Mouse (Mus musculus): ENCODE measurements around the gene Ppara. TPM values are rescaled to one million over a fixed set of nuclear protein-coding genes. Genes with fewer than 3 reads are reported as not detected.

The Ppara gene
- 5.3 and 12.8 TPM in 2 replicates for polyA plus RNA-seq (2012; rRNA removed)

DNA sequence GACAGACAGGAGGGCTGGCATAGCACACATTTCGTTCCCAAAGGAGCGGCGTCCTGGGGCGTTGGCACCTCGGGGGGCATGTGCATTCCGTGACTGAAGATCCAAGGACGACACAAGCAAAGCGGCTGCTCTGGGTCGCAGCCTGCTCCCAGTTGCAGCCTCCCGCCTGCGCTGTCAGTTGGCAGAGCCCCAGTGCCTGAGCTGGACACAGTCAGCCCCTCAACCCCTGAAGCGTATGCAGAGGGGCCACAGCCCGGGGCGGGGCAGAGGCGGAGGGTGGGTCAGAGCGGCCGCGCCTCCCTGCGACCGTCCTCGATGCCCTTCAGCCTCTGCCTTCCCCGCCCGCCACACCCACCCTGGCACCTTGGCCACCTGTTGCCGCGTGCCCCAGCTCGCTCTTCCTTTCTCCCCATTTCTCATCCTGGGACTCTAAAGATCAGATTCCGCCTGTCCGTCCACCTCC, at the start of gene Ppara:
Gene Ppara, plus strand, starts transcription at position 413 of the 463 bp plus-strand sequence.
- DNase-seq (ENCODE audit: low read depth, low spot score), result no peak
- under 1% methylated on average over 28 of the region's 28 CpGs for WGBS

DNA sequence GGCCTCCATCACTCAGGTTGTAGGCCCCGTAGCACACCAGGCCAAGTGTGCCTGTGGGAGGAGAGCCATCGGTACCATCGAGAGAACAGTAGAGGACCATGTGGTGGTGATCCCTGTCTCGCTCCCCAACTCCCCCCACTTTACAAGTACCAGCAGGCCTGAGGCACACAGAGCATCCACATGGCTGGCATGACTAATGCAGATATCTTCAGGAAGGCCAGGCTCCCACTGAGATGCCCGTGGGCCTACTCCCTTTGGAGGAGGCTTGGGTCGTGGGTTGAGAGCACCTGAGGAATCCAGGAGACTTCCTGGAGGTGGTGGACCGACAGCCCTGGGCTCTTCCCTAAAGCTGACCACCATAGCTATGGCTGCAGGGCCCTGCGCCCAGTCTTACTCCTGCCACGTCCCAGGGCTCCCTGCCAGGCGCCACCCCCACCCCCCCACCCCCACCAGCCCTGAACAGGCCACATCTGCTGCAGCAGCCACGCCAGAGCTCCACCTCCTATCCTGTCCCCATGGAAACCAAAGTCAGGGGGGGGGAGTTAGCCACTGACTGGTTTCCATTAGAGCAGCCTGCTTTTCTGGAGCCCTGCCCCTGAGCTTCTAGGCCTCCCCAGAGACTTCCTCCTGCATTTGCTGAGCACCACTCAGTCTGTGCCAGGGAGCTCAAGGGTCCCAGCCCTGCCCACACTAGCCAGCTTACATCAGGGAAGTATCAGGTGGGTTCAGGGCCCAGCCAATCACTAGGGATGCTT, 48.0 kb upstream of the Ppara start:
- no peak for DNase-seq (ENCODE audit: low read depth, low spot score)
- 26% methylated on average over 11 of the region's 11 CpGs for WGBS

DNA sequence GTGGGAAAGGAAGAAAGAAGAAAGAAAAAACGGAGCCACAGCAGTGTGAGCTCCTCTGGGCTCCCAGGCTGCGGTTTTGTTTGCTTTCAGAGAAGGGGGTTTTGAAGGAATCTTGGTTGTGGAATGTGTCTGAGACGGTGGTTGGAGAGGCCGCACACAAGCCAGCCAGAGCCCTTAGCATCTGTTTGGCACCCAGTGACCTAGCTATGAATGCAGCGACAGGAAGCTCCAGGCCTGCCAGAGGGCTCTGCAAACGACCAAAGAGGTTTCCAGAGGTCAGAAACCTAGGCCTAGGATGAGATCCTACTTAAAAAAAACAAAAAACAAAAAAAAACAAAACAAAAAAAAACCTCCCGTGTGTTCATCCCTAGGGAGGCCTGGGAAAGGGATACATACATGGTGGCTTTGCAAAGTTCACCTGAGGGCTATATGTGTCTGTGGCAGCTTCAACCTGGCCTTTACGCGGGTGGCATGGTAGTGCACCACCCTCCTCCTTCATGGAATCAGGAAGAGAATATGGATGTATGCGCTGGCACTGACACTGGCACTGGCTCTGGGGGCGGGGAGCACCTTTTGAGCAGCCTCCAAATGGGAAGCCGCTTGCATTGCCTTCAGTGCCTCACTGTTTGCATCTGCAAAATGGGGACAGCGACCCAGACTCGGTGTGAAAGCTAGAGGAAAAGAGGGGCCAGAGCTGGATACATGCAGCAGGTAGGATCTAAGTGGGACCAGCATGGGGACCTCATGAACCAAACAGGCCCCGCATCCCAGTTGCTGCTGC, 47.0 kb upstream of the Ppara start:
- 54% methylated on average over 15 of the region's 15 CpGs for WGBS
- DNase-seq (ENCODE audit: low read depth, low spot score), result no peak

DNA sequence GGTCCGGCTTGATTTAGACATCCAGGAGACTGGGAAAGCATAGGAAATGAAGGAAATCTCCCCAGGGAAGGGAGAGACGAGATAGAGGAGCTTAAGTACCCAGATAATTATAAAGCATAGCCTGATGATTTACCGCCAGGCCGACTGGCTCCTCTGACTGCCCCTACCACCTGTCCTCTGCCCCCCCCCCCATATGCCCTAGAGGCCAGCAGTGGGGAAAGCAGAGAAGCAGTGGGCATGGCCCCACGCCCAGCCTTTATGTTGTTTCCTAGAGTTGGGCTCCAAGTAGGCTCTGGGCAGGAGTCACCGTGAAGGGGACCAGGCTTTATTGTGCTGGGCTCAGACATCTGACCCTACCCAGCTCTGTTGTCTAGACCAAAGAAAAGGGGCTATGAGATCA, 46.0 kb upstream of the Ppara start:
- DNase-seq (ENCODE audit: low read depth, low spot score), result no peak
- 39% methylated on average over 6 of the region's 6 CpGs for WGBS

DNA sequence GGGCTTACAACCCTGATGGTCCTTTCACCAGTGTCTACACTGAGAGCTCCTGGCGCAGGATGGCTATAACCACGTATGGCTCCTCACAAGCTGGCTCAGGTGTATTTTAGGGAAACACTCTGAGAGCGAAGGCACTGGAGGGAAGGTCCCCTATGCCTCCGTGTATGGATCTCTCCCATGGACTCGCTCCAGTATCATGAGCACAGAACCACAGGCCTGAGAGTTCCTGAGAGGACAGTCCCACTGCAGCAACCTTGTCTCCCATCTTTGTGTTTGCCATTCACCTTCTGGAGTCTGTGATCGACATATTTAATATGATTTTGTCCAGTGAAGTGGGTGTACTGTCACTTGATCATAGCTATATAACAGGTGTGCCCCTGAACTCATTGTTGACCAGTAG, 45.3 kb upstream of the Ppara start:
- WGBS, result 70% methylated on average over 6 of the region's 6 CpGs
- no peak for DNase-seq (ENCODE audit: low read depth, low spot score)

DNA sequence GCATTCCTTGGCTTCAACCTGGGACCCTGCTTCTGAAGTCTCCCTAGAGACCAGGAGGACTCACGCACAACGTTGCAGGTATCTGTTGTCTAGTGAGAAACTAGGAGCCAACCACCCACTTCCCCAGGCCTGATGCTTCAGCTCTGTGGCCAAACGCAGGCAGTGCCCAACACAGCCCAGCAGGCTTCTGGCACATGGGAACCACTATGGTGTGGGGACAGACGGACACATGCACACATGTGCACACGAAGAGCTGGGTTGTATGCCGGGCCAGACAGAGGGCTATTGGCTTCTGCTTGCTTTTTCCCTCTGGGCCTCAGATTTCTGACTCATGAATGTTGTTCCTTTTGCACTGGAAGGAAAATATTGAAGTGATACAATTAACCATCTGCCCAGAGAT, 44.7 kb upstream of the Ppara start:
- no peak for DNase-seq (ENCODE audit: low read depth, low spot score)
- WGBS, result 55% methylated on average over 6 of the region's 6 CpGs

DNA sequence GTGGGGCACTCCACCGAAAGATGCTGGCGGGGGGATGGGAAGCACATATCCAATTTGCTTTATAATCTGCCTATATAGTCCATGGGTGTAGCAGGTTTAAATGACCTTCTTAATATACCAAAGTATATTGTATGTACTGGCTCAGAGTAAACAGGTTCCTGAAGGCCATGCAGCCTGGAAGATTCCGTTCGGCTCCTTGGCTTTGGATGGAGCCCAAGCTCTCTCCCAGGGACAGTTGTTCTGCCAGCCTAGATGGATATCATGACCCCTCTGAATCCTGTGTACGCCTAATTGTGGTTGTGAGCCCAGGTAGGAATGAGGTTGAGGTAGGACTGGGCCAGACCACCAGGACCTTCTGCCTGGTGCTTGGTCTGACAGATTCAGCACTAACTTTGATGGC, 43.9 kb upstream of the Ppara start:
- 55% methylated on average over 5 of the region's 5 CpGs for WGBS
- DNase-seq (ENCODE audit: low read depth, low spot score), result no peak

DNA sequence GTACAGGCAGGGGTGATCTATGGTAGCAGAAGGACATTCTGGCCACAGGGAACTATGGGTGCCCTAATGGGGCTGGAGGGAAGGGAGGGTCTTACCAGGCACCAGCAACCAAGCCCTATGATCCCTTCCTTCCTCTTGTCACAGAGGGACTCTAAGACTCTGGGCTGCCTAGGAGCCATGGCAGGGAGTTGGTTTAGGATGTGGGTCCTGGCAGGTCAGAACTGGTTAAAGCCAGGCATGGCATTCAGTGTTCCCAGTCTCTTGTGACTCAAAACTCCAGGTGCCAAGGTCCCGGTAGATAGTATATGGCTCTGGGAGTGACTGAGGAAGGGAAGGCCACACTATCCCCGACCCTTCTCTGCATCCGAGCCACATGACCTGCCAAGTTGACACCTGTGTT, 41.7 kb upstream of the Ppara start:
- 63% methylated on average over 3 of the region's 3 CpGs for WGBS
- no peak for DNase-seq (ENCODE audit: low read depth, low spot score)

DNA sequence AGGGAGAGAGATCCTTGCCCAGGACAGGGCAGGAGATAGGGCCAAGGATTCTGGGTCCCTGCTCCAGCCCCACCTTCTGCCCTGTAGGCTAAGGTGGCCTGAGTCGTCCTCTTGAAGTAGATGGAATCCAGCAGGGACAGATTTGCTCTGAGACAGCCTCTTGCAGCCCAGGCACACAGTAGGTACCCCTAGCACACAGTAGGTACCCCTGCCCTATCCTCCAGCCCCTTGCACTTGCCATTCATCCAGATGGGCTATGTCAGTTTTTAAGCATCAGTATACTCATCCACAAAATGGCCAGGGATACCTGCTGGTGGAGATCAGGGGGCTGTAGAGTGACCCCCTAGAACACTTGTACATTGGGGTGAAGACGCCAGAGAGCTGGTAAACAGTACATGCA, 41.0 kb upstream of the Ppara start:
- 78% methylated on average over 2 of the region's 2 CpGs for WGBS
- no peak for DNase-seq (ENCODE audit: low read depth, low spot score)

DNA sequence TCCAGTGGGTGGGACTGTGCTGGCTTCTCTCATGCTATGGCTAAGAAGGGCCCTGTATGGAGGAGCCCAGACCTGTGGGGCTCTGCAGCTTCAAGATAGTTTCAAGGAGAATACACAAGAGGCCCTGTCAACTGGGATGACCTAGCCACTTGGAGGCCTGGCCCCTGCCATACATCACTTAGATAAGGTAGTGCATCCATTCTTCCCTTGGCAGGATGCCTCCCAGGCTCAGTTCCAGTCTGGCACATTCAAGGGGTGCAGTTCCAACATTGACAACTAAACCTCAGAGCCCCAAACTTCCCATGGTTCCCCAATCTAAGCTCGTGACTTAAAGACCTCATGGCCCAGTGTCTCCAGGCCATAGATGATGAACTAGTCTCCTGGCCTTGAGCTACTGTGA, 40.4 kb upstream of the Ppara start:
- no peak for DNase-seq (ENCODE audit: low read depth, low spot score)
- WGBS, result 88% methylated on average over 1 of the region's 1 CpGs

DNA sequence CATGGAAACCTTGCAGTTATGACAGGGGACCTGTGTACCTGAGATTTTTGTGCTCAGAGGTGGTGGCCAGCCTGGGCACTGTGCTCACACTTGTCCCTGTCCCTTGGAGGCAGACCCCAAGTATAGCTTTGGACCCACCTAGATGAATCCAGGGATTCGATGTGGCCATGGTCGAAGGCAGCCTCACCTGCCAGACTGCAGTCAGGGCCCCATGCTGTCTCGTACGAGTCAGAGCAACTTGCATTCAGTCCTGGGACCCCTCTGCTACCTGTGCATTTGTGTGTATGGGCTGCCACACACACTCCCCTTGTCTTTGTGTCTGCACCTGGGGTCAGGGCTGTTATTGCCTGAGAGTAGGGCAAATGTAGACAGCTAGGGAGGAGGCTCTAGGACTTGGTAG, 39.5 kb upstream of the Ppara start:
- DNase-seq (ENCODE audit: low read depth, low spot score), result no peak
- 92% methylated on average over 4 of the region's 4 CpGs for WGBS

DNA sequence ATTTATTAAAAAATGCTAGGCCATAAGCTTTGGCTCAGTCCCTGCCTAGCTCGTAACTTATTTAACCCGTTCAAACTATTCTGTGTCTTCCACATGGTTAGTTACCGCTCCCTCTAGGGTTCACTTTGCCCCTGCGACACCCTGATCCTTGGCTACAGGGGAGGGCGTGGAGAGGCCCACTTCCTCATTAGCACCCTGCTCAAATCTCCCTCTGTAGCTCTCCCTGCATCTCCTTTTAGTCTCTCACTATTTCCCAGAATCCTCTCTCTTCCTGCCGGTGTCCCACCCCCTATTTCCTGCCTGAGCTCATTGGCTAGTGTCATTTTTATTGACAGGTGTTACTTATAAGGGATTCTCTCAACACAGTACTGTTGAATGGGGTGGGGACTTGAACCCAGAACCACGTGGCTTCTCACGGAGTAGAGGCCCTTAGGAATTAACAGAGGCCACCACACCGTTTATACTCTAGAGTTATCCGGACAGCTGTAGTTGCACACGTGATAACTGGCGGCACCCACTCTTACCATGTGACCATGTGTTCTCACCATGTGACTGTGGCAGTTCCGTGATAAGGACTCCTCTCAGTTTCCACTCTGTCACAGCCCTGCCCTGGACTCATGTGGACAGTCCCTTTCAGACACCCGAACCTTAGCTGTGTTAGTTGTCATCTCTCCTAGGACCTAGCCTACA, 36.3 kb upstream of the Ppara start:
- no peak for DNase-seq (ENCODE audit: low read depth, low spot score)
- 42% methylated on average over 14 of the region's 14 CpGs for WGBS

DNA sequence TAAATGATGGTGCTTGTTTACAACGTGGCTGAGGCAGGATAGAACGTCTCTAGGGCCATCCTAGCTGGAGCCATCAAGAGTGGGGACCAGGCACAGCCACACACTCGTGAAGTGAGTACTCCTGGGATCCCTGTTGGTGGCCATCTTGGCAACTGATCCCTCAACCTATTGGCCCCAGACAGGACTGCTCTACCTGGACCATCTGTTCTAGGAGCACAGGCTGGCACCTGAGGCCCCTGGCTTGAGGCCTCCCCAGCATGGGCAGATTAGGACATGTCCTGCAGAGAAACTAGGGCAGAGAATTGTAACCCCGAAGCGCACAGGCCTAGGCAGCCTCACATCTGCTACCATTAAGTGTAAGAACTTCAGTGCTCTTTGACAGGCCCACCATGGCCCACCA, 35.3 kb upstream of the Ppara start:
- DNase-seq (ENCODE audit: low read depth, low spot score), result no peak
- 77% methylated on average over 5 of the region's 5 CpGs for WGBS

DNA sequence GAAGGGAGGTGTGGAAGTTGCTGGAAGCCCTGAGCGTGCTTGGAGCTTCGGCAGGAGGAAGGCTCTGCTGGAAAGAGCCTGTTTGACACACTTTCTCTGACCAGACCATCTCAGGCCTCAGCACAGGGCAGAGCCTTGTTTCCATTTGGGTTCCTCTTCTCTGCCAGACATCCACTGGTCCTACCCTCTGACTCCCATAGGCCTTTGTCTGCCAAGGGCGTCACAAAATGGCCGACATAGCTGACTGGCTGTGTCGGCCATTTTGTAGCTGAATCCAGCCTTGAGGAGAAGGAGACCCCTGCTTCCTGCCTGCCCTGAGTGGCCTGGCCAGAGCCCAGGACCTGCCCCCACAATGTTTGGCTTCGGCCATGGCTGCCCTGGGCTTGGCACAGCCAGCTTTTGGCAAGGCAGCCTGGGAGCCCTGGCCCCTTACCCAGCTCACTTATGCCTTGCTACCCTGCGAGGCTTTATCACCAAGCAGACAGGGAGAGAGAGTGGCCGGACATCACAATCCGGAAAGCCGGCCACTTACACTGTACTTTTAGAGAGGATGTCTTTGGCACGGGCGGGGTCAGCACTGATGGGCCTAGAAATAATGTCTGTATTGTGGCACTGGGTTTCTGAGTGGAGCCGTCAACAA, 34.8 kb upstream of the Ppara start:
- 70% methylated on average over 13 of the region's 13 CpGs for WGBS
- no peak for DNase-seq (ENCODE audit: low read depth, low spot score)

DNA sequence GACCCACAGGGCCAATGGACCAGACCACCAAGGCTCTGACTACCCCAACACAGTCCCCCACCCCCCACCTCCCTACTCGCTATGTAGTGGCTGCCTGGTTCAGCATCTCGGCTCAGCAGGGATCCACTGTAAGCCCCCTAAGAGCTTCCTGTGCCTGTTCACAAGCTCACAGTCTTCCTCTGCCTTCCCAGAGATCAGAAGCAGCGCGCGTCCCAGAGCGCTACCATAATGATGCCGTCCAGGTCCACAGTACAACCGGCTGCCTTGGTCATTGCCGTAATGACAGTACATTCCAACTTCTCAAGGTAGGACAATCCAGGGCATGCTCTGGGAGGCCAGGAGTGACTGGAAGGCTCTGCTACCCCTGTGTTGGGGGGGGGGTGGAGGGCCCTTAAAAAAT, 34.1 kb upstream of the Ppara start:
- WGBS, result 64% methylated on average over 9 of the region's 9 CpGs
- DNase-seq (ENCODE audit: low read depth, low spot score), result no peak

DNA sequence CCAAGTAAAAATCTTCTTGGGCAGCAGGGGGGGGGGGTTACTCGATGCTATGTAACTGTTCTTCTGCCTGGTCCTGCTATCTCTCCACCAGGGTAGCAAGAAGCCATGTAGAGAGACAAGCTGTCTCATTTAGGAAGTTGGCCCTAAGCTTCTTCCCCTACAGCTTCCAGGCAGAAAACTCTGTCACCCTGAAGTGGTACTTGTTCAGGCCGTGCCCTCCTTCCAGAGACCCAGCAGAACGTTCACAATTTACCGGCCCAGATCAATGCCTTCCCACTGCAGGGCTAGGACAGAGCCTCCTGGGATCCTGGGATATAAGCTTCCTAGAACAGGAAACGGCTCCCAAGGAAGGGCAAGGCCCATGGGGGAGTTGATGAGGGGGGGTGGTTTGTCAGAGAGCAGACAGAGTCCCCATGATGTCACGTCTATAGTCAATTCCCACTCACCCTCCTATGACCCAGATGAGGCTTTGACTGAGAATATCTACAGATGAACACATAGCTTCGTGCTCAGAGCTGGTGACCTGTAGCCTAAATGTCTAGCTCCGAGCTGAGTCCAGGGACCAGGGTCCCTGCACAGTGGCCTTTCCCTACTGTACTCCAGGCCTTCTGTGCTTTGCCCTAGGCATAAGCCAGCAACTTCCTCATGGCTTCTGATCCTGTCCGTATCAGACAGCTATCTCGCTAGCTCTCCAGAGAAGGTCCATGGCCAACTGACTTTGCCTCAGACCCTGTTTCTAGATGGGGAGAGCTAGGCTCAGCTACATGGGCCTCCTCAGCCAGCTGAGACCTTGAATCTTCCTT, 33.5 kb upstream of the Ppara start:
- DNase-seq (ENCODE audit: low read depth, low spot score), result no peak
- 45% methylated on average over 10 of the region's 10 CpGs for WGBS

DNA sequence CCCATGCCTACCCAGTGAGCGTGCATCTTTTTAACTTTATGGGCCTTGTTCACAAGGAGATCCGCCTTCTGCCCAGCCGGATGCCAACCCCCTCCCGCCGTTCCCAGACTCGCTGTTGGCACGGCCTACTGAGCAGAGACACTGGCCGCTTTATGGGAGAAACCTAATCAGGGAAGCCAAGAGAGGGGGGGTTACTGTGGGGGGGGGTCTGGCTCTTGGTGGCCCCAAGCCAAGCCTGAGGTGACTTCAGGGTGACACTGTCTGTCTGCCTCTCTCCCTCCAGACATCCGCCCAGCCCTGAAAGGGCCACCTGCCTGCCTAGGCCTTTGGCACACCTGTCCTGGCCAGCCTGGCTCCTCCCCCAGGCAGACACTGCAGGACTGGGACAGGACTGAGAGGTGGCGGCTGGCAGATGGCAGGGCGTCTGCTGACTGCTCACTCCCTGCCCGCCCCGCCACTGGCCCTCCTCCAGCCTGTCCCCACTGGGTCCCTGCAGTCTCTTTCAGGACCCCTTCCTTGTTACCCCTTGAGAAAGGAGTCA, 32.3 kb upstream of the Ppara start:
- 21% methylated on average over 13 of the region's 13 CpGs for WGBS

DNA sequence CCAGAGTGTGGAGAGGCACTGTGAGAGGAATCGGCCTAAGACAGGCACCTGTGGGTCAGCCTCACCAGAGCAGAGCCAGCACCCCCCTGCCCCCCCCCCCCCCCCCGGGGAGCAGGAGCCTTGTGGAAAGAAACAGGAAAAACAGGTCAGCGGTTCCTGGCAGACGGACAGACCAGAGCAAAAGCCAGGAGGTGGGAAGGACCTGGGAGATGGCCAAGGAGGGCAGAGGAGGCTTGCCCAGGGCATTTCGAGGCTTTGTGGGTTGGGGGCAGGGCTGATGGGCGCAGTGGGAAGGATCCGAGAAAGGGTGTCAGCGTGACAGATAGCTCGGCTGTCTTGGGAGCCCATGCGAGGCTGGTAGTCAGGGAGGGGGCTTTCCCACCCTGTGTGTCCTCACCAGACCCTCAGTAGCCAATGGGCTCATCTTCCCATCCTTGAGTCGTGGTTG, 31.6 kb upstream of the Ppara start:
- no peak for DNase-seq (ENCODE audit: low read depth, low spot score)

More for the DNA sequence above, 32.3 kb upstream of the Ppara start:
- DNase-seq (ENCODE audit: low read depth, low spot score), result no peak

DNA sequence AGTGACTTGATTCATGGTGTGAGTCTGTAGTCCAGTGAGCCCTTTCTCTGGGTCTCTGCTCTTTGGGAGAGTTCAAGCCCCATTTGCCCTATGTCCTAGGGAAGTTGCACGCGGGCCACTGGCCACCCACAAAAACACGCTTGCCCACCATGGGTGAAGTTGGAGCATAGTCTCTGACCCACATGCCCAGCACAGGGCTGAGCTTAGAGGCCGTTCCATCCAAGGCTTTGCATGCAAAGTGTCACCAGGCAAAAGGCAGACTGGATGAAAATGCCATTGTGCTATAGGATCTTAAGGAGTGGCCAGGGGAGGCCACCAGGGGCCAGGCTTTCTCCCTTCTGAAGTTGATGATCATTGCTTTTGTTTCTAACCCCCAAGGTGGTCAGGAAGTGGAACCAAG, 30.9 kb upstream of the Ppara start:
- no peak for DNase-seq (ENCODE audit: low read depth, low spot score)
- 74% methylated on average over 4 of the region's 4 CpGs for WGBS

More for the DNA sequence above, 31.6 kb upstream of the Ppara start:
- WGBS, result 19% methylated on average over 11 of the region's 11 CpGs

All from large intestine, adult 2 months (tissue).